Mouse (Mus musculus): ENCODE measurements around the gene Psmb11. TPM values are rescaled to one million over a fixed set of nuclear protein-coding genes. Genes with fewer than 3 reads are reported as not detected.

The Psmb11 gene
- polyA plus RNA-seq (2014; fragmentation: Nextera tagmentation; extraction: Ambion mirVana), result 0.06 TPM in 1 of 2 replicates, not detected in the other

DNA sequence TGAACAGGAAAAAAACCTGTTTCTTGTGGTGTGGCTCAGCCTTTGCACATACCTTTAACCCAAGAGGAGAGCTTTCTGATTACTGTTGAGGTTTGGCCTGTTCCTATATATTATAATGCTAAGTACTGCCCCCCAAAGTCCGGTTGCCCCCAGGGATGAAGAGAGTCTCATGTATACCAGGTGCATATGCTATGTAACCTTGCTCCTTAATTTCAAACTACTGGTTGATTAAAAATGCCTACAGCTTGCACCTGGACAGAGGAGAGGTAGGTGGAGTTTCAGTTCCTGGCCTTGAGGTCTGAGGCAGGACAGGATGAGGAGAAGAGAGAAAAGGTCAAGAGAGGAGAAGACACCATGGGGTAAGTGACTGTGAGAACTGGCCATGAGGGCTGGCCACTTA, at the start of gene Psmb11:
Gene Psmb11 (plus strand): TSS at position 301 of the 400 bp plus-strand sequence.
- 82% methylated on average over 1 of the region's 1 CpGs for WGBS
- Histone ChIP-seq H3K9ac (replicated peaks; ENCODE audit: low read depth, low read length) (no peak within 1 kb of the TSS), H3K4me2 (replicated peaks; ENCODE audit: low read depth, low read length) (no peak within 1 kb of the TSS), H3K27me3 (ENCODE audit: control insufficient read depth, insufficient read depth, low read length) (no peaks in the 10 kb centered on the region), H3K4me3 (ENCODE audit: low read depth, low read length) (no peak within 1 kb of the TSS), H3K27ac (ENCODE audit: low read length) (no peak within 1 kb of the TSS), H3K4me1 (ENCODE audit: control insufficient read depth, insufficient read depth, low read length) (no peaks in the 10 kb centered on the region), H3K9me3 (ENCODE audit: control insufficient read depth, low read depth, low read length) (no peaks in the 10 kb centered on the region), H3K36me3 (ENCODE audit: control insufficient read depth, insufficient read depth, low read length) (peaks cover 2% of the 10 kb centered on the region; the same call in 1 of the 2 replicates)
- ATAC-seq (ENCODE audit: insufficient number of reproducible peaks, insufficient read depth, low FRiP score, low read depth), result no peak

DNA sequence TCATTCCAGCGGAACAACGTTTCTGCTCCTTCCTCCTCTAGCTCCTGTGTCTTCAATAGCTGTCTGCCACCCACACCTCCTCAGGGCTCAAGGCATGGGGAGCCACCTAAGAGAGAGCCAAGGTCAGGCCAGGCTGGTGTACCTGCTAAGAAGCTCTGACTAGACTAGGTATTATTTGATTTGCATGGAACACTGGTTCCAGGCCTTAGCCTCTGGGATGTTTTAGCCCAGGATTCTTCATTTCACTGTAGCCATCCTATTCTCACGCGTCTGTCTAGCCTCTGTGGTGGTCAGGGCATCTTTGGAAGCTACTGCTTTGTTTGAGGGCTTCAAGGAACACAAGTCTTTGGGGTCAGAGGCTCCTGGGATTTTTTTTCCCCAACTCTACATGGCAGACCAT, 49.1 kb upstream of the Psmb11 start:
- Histone ChIP-seq H3K4me1 (ENCODE audit: control insufficient read depth, insufficient read depth, low read length) (peaks cover 32% of the 10 kb centered on the region), H3K4me3 (ENCODE audit: low read depth, low read length) (no peak overlapping the region), H3K9ac (replicated peaks; ENCODE audit: low read depth, low read length) (no peak overlapping the region), H3K27me3 (ENCODE audit: control insufficient read depth, insufficient read depth, low read length) (no peaks in the 10 kb centered on the region), H3K9me3 (ENCODE audit: control insufficient read depth, low read depth, low read length) (no peaks in the 10 kb centered on the region), H3K27ac (ENCODE audit: low read length) (0 out of 2 replicates have a peak overlapping the region, but pooled peaks have one; percentile 33), H3K36me3 (ENCODE audit: control insufficient read depth, insufficient read depth, low read length) (peaks cover 43% of the 10 kb centered on the region), H3K4me2 (replicated peaks; ENCODE audit: low read depth, low read length) (no peak overlapping the region)
- WGBS, result 62% methylated on average over 4 of the region's 4 CpGs
- ATAC-seq (ENCODE audit: insufficient number of reproducible peaks, insufficient read depth, low FRiP score, low read depth), result no peak

DNA sequence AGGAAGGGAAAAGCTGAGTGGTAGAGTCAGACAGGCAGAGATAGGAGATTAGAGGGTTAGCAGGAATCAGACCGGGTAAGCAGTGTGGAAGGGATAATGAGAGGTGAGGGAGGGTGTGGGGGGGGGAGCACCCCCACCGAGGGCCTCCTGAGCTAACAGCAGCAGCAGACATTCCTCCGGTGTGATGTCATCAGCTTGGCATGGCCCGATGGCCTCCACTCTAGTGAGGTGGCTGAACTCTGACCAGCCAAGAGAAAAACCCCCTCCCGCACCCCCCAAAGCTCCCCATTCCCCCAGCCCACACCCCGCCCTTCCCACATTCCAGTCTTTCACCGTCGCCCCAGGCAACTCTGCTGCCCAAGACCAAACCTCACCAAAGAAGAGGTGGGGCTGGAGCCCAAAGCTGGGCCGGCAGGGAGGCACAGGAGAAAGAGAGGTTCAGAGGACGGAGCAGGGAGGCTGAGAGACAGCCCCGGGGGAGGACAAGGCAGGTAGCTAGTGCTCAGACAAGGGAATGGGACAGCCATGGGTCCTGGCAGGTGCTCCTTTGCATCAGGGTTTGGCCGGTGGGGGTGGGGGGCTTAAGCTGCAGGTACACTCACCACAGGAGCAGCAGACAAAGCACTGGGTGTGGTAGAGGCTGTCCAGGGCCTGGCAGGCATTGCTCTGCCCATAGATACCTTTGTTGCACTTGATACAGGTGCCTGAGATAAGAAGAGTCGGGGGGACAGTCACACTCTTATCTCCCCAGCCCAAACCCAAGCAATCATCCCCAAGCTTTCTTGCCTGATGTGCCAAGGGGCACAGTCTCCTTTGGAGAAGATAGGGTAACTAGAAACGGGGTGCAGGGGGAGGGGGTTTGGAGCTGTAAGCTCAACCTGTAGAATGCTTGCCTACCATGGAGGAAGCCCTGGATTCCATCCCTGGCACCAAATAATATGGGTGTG, 48.2 kb upstream of the Psmb11 start:
- peaks cover 36% of the 10 kb centered on the region for H3K36me3 ChIP-seq (ENCODE audit: control insufficient read depth, insufficient read depth, low read length)
- H3K9ac ChIP-seq (replicated peaks; ENCODE audit: low read depth, low read length), result peak overlapping the region; percentile 30; the same call in 1 of the 2 replicates
- H3K4me3 ChIP-seq (ENCODE audit: low read depth, low read length), result peak overlapping the region; percentile 93
- peak; percentile 21; the same call in 1 of the 2 replicates for ATAC-seq (ENCODE audit: insufficient number of reproducible peaks, insufficient read depth, low FRiP score, low read depth)
- peak overlapping the region; percentile 75 for H3K4me2 ChIP-seq (replicated peaks; ENCODE audit: low read depth, low read length)
- 12% methylated on average over 13 of the region's 14 CpGs for WGBS
- H3K9me3 ChIP-seq (ENCODE audit: control insufficient read depth, low read depth, low read length), result no peaks in the 10 kb centered on the region
- H3K27me3 ChIP-seq (ENCODE audit: control insufficient read depth, insufficient read depth, low read length), result no peaks in the 10 kb centered on the region
- peak overlapping the region; percentile 79 for H3K27ac ChIP-seq (ENCODE audit: low read length)
- peaks cover 32% of the 10 kb centered on the region for H3K4me1 ChIP-seq (ENCODE audit: control insufficient read depth, insufficient read depth, low read length)

DNA sequence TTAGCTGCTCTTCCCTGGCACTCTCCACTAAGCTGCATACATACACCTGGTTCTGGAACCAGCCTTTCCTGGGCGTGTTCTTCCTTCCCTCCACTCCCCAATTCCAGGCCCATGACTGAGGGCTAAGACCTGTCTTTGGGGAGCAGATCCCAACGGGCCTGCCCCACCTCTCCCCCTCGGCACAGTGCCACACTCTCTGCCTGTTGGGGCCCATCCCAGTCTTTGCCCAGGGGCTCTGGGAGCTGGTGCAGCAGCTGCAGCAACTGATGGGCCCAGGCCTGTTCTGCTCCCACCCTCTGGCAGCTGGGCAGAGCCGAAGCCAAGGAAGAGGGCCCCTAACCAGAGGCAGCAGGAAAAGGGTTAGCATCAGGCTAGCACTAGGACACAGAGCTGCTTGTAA, 47.0 kb upstream of the Psmb11 start:
- WGBS, result 15% methylated on average over 4 of the region's 4 CpGs
- H3K4me3 ChIP-seq (ENCODE audit: low read depth, low read length), result peak overlapping the region; percentile 93
- peaks cover 39% of the 10 kb centered on the region for H3K4me1 ChIP-seq (ENCODE audit: control insufficient read depth, insufficient read depth, low read length)
- H3K27me3 ChIP-seq (ENCODE audit: control insufficient read depth, insufficient read depth, low read length), result no peaks in the 10 kb centered on the region
- no peaks in the 10 kb centered on the region for H3K9me3 ChIP-seq (ENCODE audit: control insufficient read depth, low read depth, low read length)
- no peak for ATAC-seq (ENCODE audit: insufficient number of reproducible peaks, insufficient read depth, low FRiP score, low read depth)
- peaks cover 27% of the 10 kb centered on the region for H3K36me3 ChIP-seq (ENCODE audit: control insufficient read depth, insufficient read depth, low read length)
- peak overlapping the region; percentile 79 for H3K27ac ChIP-seq (ENCODE audit: low read length)
- H3K4me2 ChIP-seq (replicated peaks; ENCODE audit: low read depth, low read length), result peak overlapping the region; percentile 75
- H3K9ac ChIP-seq (replicated peaks; ENCODE audit: low read depth, low read length), result no peak overlapping the region

DNA sequence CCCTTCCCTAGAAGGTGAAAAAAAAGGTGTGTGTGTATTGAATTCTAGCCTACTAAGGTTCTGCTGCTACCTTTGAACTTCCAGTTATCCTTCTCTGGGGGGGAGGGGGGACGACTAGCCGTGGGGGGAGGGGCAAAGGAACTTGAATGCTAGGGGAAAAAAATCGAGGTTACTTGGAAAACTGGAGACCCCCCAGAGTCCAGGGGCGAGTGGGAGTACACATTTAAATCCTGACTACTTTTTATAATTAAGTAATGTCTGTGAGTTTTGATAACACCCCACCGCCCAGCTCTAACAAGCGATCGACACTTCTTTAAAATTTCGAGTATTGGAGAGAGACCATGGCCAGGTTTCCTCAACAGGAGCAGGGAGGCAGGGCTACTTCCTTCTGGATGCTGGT, 46.2 kb upstream of the Psmb11 start:
- ATAC-seq (ENCODE audit: insufficient number of reproducible peaks, insufficient read depth, low FRiP score, low read depth), result no peak
- no peaks in the 10 kb centered on the region for H3K9me3 ChIP-seq (ENCODE audit: control insufficient read depth, low read depth, low read length)
- peak overlapping the region; percentile 91 for H3K9ac ChIP-seq (replicated peaks; ENCODE audit: low read depth, low read length)
- peak overlapping the region; percentile 93 for H3K4me3 ChIP-seq (ENCODE audit: low read depth, low read length)
- H3K4me2 ChIP-seq (replicated peaks; ENCODE audit: low read depth, low read length), result peak overlapping the region; percentile 75
- no peaks in the 10 kb centered on the region for H3K27me3 ChIP-seq (ENCODE audit: control insufficient read depth, insufficient read depth, low read length)
- peaks cover 20% of the 10 kb centered on the region for H3K36me3 ChIP-seq (ENCODE audit: control insufficient read depth, insufficient read depth, low read length)
- WGBS, result 3% methylated on average over 8 of the region's 8 CpGs
- peak overlapping the region; percentile 57; the same call in 1 of the 2 replicates for H3K27ac ChIP-seq (ENCODE audit: low read length)
- H3K4me1 ChIP-seq (ENCODE audit: control insufficient read depth, insufficient read depth, low read length), result peaks cover 39% of the 10 kb centered on the region

DNA sequence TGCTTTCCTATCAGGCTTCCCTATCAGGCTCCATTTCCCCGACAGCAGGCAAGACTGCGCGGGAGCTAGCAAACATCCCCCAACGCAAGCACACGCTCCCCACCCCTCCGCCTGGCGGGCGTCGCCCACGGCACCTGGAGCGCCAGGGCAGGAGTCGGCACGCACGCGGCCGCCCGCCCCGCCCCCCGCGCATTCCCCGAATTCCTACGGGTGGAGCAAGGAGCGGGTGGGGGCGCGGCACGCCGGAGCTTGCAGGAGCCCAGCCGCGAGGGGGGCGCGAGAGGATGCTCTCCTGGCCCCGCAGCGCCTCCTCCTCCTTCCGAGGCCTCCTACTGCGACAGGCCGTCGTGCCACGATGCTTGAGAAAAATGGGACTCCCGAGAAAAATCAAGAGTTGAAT, 45.6 kb upstream of the Psmb11 start:
- Histone ChIP-seq H3K27ac (ENCODE audit: low read length) (peak overlapping the region; percentile 95; the same call in 1 of the 2 replicates), H3K9ac (replicated peaks; ENCODE audit: low read depth, low read length) (peak overlapping the region; percentile 91), H3K4me3 (ENCODE audit: low read depth, low read length) (peak overlapping the region; percentile 93), H3K4me1 (ENCODE audit: control insufficient read depth, insufficient read depth, low read length) (peaks cover 39% of the 10 kb centered on the region), H3K27me3 (ENCODE audit: control insufficient read depth, insufficient read depth, low read length) (no peaks in the 10 kb centered on the region), H3K4me2 (replicated peaks; ENCODE audit: low read depth, low read length) (peak overlapping the region; percentile 75), H3K9me3 (ENCODE audit: control insufficient read depth, low read depth, low read length) (no peaks in the 10 kb centered on the region), H3K36me3 (ENCODE audit: control insufficient read depth, insufficient read depth, low read length) (peaks cover 16% of the 10 kb centered on the region)
- peak; percentile 15; the same call in 1 of the 2 replicates for ATAC-seq (ENCODE audit: insufficient number of reproducible peaks, insufficient read depth, low FRiP score, low read depth)
- 2% methylated on average over 38 of the region's 39 CpGs for WGBS

DNA sequence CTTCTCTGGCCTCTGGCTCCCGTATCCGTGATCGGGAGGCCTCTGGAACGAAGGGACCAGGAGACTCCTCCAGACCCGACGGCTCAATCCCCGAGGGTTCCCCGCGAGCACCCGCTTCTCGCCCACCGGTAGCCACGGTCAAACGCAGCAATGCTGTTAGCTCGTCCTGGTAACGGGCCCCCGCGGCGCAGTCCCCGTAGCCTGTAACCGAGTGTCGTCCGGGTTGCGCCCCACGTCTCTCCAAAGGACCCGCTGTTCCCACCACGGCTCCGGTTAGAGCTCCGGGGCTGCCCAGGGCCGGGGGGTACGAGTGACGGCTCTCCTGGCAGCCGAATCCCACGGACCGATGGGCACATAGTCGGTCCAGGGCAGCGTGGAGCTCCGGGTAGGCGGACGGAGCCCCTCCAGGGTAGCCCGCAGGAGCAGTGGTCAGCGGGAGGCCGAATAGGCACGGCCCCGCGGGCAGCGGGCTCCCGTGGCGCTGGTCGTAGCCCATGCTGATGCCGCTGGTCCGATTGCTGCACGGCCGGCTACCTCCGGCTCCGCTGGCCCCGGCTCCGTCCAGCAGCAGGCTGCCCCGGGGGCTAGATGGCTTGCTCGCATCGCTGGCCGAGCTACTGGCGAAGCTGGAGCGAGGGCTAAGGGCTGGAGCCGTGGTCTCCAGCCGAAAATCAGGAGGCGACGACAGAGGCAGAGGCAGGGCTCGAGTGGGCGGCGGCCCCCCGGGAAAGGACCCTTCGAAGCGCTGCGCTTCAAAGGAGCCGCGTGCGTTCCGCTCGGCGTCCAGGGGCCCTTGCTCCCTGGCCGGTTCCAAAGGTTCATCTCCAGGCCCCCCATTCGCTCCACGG, 44.8 kb upstream of the Psmb11 start:
- H3K4me1 ChIP-seq (ENCODE audit: control insufficient read depth, insufficient read depth, low read length), result peaks cover 39% of the 10 kb centered on the region
- peak overlapping the region; percentile 91 for H3K9ac ChIP-seq (replicated peaks; ENCODE audit: low read depth, low read length)
- H3K4me2 ChIP-seq (replicated peaks; ENCODE audit: low read depth, low read length), result peak overlapping the region; percentile 75
- no peak for ATAC-seq (ENCODE audit: insufficient number of reproducible peaks, insufficient read depth, low FRiP score, low read depth)
- WGBS, result under 1% methylated on average over 83 of the region's 84 CpGs
- peaks cover 9% of the 10 kb centered on the region for H3K36me3 ChIP-seq (ENCODE audit: control insufficient read depth, insufficient read depth, low read length)
- no peaks in the 10 kb centered on the region for H3K27me3 ChIP-seq (ENCODE audit: control insufficient read depth, insufficient read depth, low read length)
- H3K4me3 ChIP-seq (ENCODE audit: low read depth, low read length), result peak overlapping the region; percentile 93
- peak overlapping the region; percentile 95 for H3K27ac ChIP-seq (ENCODE audit: low read length)
- H3K9me3 ChIP-seq (ENCODE audit: control insufficient read depth, low read depth, low read length), result no peaks in the 10 kb centered on the region

Data from stomach, embryonic 14.5 days (tissue).